Mouse (Mus musculus): ENCODE data around the gene Rrad. TPM values are rescaled to one million over a fixed set of nuclear protein-coding genes. Genes with fewer than 3 reads are reported as not detected.
A peak's percentile ranks its signal among the peaks of the same experiment; 100 is the strongest.

The Rrad gene
- polyA plus RNA-seq, 1 experiment from 2014 or later = 1.5 TPM

- H3K9me3 ChIP-seq = no peaks in the 10 kb centered on the region
- peak within 1 kb of the TSS; percentile 93 for H3K27ac ChIP-seq
- H3K27me3 ChIP-seq (ENCODE audit: insufficient read depth, poor library complexity, severe bottlenecking) = no peaks in the 10 kb centered on the region
- peak; percentile 90 for DNase-seq (ENCODE audit: low spot score)
- under 1% methylated on average over 44 of the region's 44 CpGs for WGBS
- H3K4me1 ChIP-seq (replicated peaks) = peaks cover 17% of the 10 kb centered on the region
- H3K4me3 ChIP-seq = peak within 1 kb of the TSS; percentile 84
- peaks cover 30% of the 10 kb centered on the region for H3K36me3 ChIP-seq
Measured at GRCm38 (mm10) chr8:104591133-104591834, 39.8 kb downstream of the Rrad start, which contains the start of gene Pdp2. TSS of gene Pdp2 (plus strand) at chr8:104591451.

GRCm38 (mm10) chr8:104590284-104590683 lies 40.8 kb downstream of the Rrad start:
- H3K9me3 ChIP-seq = no peaks in the 10 kb centered on the region
- H3K36me3 ChIP-seq = peaks cover 20% of the 10 kb centered on the region
- no peaks in the 10 kb centered on the region for H3K27me3 ChIP-seq (ENCODE audit: insufficient read depth, poor library complexity, severe bottlenecking)
- DNase-seq (ENCODE audit: low spot score) = no peak
- 91% methylated on average over 3 of the region's 3 CpGs for WGBS
- peaks cover 17% of the 10 kb centered on the region for H3K4me1 ChIP-seq (replicated peaks)
- no peak overlapping the region for H3K4me3 ChIP-seq
- H3K27ac ChIP-seq = no peak overlapping the region

- Histone ChIP-seq H3K27ac (no peak overlapping the region), H3K4me3 (no peak overlapping the region), H3K27me3 (ENCODE audit: insufficient read depth, poor library complexity, severe bottlenecking) (no peaks in the 10 kb centered on the region), H3K4me1 (replicated peaks) (no peaks in the 10 kb centered on the region), H3K9me3 (peaks cover 8% of the 10 kb centered on the region; the same call in 1 of the 2 replicates), H3K36me3 (no peaks in the 10 kb centered on the region)
- WGBS = 64% methylated on average over 1 of the region's 1 CpGs
- no peak for DNase-seq (ENCODE audit: low spot score)
Measured at GRCm38 (mm10) chr8:104584522-104584921, 46.6 kb downstream of the Rrad start.

Other genes starting within 250 kb of the Rrad start
- 1.9 TPM in 2 replicates for gene Cmtm4, start 235.5 kb downstream of the Rrad start, polyA plus RNA-seq (2016; fragmentation: Nextera tagmentation; extraction: Ambion mirVana)
- gene Dync1li2, start 188.3 kb downstream of the Rrad start, polyA plus RNA-seq (2016; fragmentation: Nextera tagmentation; extraction: Ambion mirVana) = 80.8 and 81.0 TPM in 2 replicates
- gene Terb1, start 121.4 kb downstream of the Rrad start, polyA plus RNA-seq (2016; fragmentation: Nextera tagmentation; extraction: Ambion mirVana) = 0.12 and 0.29 TPM in 2 replicates
- gene Nae1, start 96.7 kb downstream of the Rrad start, polyA plus RNA-seq (2016; fragmentation: Nextera tagmentation; extraction: Ambion mirVana) = 121 and 126 TPM in 2 replicates
- gene Car7, start 96.6 kb downstream of the Rrad start, polyA plus RNA-seq (2016; fragmentation: Nextera tagmentation; extraction: Ambion mirVana) = 0.90 and 1.4 TPM in 2 replicates
- gene Pdp2, start 39.9 kb downstream of the Rrad start, polyA plus RNA-seq (2016; fragmentation: Nextera tagmentation; extraction: Ambion mirVana) = 12.7 and 13.3 TPM in 2 replicates
- gene Cdh16, start 6.9 kb downstream of the Rrad start, polyA plus RNA-seq (2016; fragmentation: Nextera tagmentation; extraction: Ambion mirVana) = not detected in 2 replicates
- 111 and 121 TPM in 2 replicates for gene Ciao2b, start 10.6 kb upstream of the Rrad start, polyA plus RNA-seq (2016; fragmentation: Nextera tagmentation; extraction: Ambion mirVana)
- gene Ces2a, start 102.7 kb upstream of the Rrad start, polyA plus RNA-seq (2016; fragmentation: Nextera tagmentation; extraction: Ambion mirVana) = not detected in 2 replicates
- gene Ces2b, start 200.2 kb upstream of the Rrad start, polyA plus RNA-seq (2016; fragmentation: Nextera tagmentation; extraction: Ambion mirVana) = 0.22 TPM in 1 of 2 replicates, not detected in the other
- gene Ces2c, start 215.7 kb upstream of the Rrad start, polyA plus RNA-seq (2016; fragmentation: Nextera tagmentation; extraction: Ambion mirVana) = not detected in 2 replicates

All from hindbrain, embryonic 10.5 days (tissue).